Mouse (Mus musculus): Measurements from ENCODE around the gene Usp29.
"Not testable (repeated sequence)": the region's sequence is repeated elsewhere in the genome, so short reads cannot be mapped to it uniquely, and the experiment has no call there.

The Usp29 gene

DNA sequence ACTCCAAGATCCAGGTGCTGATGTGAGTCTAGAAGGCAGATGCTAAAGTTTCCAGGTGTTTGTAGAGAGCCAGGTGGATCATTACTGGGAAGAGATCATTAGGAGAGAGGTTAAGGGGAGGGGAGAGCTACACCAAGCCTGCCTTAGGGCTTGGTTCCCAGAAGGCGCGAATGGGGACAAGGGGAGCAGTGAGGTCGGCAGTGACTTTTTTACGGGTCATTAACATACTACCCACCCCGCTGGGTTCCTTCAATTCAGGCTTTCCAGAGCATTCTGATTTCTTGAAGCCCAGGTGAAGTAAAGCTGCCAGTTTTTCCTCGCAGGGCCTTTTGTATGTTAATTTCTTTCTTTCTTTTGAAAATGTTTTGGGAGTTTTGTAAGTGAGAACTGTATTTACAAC is 29.8 kb downstream of the Usp29 start:
- in situ Hi-C loops (cut with MboI, MseI) = no loop called here

GRCm38 (mm10) chr7:6765240-6765639 is 34.9 kb downstream of the Usp29 start:
- in situ Hi-C loops (cut with MboI, MseI) = no loop called here

- in situ Hi-C loops (cut with MboI, MseI) = no loop called here
Observed at GRCm38 (mm10) chr7:6770286-6770685, 39.9 kb downstream of the Usp29 start.

DNA sequence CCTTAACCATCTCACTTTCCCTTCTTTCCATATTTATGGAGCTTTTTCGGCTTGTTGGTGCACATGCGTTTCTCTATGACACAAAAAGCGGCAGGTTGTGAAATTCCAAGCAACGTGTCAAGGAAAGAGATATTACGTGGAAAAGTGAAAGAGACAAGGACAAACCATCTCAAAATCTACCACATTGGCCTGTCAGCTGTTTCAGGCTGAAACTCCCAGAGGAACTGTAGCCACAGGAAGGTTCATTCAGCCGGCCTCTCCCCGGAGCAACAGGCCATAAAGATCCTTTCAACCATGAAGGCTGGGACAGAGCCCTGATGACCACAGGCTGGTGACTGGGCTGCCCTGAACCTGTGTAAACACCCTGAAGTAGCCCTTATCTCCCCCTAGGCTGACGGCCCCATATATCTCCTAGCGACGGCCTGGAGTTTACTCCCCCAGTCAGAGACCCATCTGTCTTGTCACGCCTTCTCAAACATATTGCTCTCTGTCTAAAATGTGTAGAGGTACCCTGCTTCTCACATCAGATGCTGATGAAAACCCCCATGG is 43.6 kb downstream of the Usp29 start:
- in situ Hi-C loops (cut with MboI, MseI) = not testable (repeated sequence)

DNA sequence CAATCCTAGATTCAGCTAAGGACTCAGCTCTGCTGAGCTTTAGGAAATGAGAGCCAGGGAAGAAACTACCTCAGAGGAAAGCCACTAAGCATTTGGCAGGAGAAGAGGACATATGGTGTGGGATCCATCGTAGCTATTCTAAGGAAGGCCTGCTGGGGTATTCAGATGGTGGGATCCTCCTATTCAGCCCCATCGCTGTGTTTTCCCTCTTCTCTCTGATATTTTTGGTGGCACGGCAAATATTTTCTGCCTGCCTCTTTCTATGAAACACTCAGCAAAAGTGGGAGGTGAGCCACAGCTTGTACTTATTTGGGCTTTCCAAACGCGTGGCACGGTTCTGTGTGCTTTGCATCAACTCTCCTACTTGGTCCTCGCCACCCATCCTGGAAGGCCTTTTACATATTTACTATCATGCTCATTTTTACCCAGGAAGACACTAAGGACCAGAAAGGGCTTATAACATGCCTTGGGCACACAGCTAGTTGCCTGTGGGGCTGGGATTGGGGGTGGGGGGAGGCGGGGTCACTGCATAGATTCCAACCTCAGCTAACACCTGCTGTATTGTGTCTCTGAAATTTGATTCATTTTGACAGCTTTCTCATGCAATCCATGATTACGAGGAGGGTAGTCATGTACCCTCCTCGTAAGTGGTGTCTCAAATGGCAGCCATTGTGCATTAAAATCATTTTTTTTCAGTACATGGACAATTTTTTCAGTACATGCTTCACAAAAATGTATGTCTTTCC is 46.1 kb downstream of the Usp29 start:
- in situ Hi-C loops (cut with MboI, MseI) = no loop called here

DNA sequence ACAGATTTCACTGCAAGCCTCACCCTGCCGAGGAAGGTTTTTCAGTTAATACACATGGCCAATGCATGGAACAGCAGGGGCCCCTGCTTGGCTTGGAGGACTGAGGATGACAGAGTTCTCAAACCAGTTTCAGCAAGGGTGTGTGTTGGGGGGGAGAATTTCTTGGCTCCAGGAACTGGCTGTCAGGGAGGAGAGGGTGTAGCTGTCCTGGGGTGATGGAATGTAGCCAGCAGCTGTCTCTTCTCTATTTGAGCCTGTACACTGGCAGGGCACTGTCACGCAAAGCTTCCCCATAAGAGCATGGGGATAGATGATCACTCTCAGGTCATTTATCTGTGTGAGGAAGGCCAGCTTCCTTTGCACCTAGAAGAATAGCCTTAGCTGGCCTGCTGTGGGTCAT is 46.7 kb downstream of the Usp29 start:
- in situ Hi-C loops (cut with MboI, MseI) = no loop called here

- in situ Hi-C loops (cut with MboI, MseI) = no loop called here
Observed at GRCm38 (mm10) chr7:6777689-6778088, 47.3 kb downstream of the Usp29 start.

DNA sequence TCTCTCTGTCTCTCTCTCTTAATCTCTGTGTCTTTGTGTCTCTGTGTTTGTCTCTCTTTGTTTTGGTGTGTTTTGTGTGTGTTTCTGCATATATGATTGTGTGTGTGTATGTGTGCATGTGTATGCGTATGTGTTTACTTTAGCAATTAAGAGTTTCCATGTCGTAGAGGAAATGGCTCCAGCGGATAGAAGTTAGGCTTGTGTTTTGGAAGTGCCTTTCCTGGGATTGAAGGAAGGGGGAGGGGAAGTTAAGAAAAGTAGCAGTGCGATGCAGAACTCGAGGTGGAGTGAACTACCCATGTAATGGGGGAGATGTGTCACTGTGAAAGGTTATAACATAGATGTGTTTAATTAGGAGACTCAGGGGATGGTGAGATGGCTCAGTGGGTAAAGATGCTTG is 48.8 kb downstream of the Usp29 start:
- in situ Hi-C loops (cut with MboI, MseI) = no loop called here

GRCm38 (mm10) chr7:6781541-6781940 is 51.2 kb downstream of the Usp29 start:
- in situ Hi-C loops (cut with MboI, MseI) = no loop called here

DNA sequence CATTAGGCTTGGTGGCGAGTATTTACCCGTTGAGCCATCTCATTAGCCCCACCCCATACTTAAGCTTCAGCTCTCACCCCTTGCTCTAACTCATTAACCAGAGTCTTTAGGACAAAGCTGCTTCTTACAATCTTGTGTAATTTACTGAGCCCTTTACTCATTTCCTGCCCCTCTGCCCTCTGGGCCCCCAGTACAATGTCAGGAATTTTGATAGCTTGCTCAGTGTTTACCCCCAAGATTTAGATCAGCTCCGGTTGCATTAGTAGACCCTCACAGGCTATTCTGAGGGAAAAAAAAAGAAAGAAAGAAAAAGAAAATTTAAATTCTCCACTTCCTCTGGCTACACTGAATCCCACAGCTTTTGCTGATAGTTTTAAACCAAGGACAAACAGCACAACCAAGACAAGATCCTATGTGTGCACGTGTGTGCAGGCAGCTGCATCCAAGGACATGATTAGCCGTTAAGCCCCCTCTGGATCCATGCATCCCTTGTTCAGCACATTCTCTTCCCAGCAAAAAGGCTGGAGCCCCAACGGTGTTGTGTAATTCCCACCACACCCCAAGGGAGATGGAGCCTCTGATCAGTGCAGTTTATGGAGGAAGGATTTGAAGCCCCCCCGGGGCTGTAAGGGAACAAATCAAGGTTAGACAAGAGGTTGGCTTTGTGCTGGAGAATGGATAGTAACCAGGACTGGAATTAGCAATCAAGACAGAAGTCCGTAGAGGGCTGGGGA is 54.1 kb downstream of the Usp29 start:
- in situ Hi-C loops (cut with MboI, MseI) = no loop called here

DNA sequence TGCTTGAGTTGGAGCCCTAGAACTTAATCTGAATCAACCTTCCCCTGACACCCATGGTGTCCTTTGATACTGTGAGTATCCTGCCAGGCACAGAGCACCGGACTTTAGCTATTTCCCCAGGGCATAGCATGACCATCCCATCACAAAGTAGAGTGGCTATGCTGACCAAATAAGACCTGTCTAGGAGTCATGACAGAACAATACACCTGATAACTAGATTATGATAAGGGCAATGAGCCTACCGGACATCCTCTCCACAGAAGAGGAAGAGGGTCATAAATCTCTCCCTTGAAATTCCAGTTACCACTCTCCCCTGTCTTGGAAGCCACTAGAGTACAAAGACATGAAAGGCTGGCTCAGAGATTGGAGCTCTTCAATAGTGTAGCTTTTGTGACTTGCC is 56.6 kb downstream of the Usp29 start:
- in situ Hi-C loops (cut with MboI, MseI) = no loop called here

DNA sequence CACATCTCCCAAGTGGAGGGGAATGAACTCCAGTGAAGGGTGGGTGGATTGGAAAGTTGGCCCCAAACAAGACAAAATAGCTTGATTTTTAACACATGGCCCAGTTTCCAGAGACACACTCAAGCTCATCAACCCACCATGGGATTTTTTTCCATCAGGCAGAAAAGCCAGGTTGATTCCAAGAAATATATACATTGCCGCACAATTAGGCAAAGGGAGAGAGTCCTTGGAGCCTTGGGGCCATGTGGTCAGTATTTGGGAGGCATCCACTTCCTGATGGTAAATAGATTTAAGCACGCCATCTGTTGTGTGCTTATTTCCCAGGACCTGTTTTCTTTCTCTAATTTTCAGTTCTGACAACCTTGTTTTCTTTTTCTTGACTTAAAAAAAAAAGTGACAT is 57.7 kb downstream of the Usp29 start:
- in situ Hi-C loops (cut with MboI, MseI) = no loop called here

- in situ Hi-C loops (cut with MboI, MseI) = no loop called here
Observed at GRCm38 (mm10) chr7:6791286-6792065, 61.1 kb downstream of the Usp29 start.

- in situ Hi-C loops (cut with MboI, MseI) = no loop called here
Observed at GRCm38 (mm10) chr7:6793240-6793639, 62.9 kb downstream of the Usp29 start.

DNA sequence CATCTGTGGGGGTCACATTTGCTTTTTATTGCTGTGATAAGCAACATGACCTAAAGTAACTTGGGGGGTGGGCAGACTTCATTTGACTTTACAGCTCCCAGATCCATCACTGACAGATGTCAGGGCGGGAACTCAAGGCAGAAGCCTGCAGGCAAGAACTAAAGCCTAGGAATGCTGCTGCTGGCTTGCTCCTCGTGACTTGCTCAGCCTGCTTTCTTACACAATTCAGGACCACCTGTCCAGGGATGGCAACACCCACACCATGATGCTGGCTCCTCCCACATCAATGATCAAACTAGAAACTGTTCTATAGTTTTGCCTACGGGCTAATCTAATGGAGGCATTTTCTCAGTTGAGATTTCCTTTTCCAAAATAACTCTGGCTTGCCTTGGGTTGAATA is 63.4 kb downstream of the Usp29 start:
- in situ Hi-C loops (cut with MboI, MseI) = no loop called here

DNA sequence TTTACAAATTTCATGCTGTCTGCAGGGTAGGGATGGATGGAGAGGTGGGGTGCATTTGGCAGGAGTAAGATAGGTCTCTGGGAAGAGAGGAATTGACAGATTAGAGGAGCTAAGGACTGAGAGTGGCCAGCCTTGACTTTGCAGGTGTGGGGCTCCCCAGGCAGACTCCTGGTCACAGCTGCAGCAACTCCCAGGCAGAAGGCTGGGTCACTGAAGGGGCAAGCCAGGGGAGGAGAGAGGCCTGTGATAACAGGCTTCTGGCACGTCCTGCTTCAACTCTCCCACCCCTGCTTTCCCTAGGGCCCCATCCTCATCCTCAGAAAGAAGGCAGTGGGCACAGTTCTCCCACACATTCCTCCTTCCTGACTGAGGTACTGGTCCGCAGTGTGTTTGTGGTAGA is 67.0 kb downstream of the Usp29 start:
- in situ Hi-C loops (cut with MboI, MseI) = no loop called here

DNA sequence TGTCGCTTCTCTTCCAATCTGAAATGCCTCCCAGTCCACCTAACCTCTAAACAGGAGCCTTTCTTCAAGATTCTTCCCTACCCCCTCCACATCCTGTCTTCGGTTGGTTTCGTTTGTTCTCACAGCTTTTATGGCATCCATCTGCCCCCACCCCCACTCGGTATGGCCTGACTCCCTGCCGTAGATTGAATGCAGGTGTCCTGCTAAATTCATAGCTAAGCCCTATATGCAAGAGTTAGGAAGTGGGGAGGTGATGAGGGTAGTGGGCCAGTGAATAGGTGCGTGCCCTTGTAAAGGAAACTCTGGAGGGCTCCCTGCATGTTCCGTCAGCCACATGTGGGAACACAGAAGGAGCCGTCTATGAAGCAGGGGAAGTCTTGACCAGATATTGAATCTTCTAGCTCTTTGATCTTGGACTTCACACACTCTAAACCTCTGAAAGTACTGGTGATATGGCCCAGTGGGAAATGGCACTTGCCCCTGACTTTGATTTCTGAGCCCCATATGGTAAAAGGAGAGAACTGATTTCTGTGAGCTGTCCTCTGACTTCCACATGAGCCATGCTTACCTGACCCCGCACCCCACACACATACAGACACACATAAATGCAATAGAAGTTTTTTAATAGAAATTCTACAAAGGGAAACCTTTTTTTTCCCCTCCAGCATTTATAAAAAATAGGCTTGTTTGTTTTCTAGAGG is 68.9 kb downstream of the Usp29 start:
- in situ Hi-C loops (cut with MboI, MseI) = no loop called here

- in situ Hi-C loops (cut with MboI, MseI) = no loop called here
Observed at GRCm38 (mm10) chr7:6800586-6801441, 70.4 kb downstream of the Usp29 start.

DNA sequence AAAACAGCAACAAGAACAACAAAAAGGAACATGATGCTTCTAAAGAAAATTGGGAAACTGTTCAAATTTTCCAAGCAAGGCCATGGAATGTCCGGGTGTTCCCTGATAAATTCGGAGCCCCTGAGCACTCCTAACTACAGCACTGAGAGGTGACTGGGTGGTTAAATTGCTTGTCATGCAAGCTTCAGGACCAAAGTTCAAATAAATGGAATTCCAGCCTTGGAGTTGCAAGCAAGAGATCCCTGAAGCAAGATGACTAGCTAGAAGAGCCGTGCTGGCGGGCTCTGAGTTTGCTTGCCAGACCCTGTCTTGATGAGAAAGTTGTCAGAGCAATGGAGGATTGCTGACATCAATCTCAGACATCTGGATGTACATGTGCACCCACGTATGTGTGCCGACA is 71.3 kb downstream of the Usp29 start:
- in situ Hi-C loops (cut with MboI, MseI) = no loop called here

DNA sequence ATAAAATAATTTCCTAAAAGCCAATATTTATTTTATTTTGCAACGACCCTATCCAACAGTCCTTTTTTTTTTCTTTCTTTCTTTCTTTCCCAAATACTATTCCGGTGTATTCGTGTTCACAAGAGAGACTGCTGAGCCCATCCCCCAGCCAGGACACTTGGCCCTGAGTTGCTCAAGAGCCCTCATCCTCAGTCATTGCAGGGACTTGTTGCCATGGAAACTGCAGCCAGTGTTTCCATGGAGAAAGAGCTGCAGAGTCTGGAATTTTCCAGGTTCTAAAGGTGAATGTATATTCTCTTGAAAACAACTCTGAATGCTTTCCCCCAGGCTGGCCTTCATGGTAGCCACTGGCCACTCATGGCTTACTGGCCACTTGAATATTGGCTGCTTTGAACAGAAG is 80.2 kb downstream of the Usp29 start:
- in situ Hi-C loops (cut with MboI, MseI) = no loop called here

DNA sequence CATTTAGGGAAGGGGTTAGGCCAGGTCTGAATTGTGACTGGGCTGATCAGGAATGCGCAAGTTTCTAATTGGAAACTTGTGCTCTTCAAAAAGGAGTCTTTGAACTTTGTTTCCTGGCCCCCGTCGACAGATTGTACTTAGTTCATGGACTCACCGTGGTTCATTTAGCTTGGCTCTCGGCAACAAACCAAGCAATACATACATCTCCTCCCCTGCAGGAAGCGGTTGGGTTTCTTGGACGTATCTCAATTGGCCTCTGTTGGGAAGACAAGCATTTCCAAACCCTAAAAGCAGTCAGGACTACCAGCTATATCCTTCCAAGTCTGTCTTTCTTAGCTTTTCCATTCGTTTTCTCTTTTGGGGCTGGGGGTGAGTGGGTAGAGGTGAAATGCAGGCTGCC is 84.6 kb downstream of the Usp29 start:
- in situ Hi-C loops (cut with MboI, MseI) = no loop called here

Data from T-helper 2 cell (primary cell).